Mouse (Mus musculus) liver, adult 10 weeks (tissue): ENCODE measurements around the gene A630010A05Rik. TPM values are rescaled to one million over a fixed set of nuclear protein-coding genes. Genes with fewer than 3 reads are reported as not detected.

Source experiments
- polyA plus RNA-seq: library from polyadenylated mRNA; stranded (reverse); fragments of 350-450 nt; fragmentation: Illumina TruSeq; extraction: RNeasy Lipid Tissue Mini Kit (QIAGEN cat#74804); gene quantifications from one replicate; pipeline ENCODE4 v1.2.3, GENCODE M21; 2014; ENCODE audit warnings: low read depth, low replicate concordance

The A630010A05Rik gene
- not detected for polyA plus RNA-seq

GRCm38 (mm10) chr16:14562017-14562416 lies at the start of gene A630010A05Rik:
Gene A630010A05Rik, plus strand, starts transcription at chr16:14562317.

Other genes with a start within 250 kb of the A630010A05Rik start
- 37.6 TPM for gene Fopnl, start 244.9 kb upstream of the A630010A05Rik start, polyA plus RNA-seq
- gene Abcc1, start 200.8 kb upstream of the A630010A05Rik start, polyA plus RNA-seq = 0.48 TPM